Mouse (Mus musculus): Measurements from ENCODE around the gene Foxo3. TPM values are rescaled to one million over a fixed set of nuclear protein-coding genes. Genes with fewer than 3 reads are reported as not detected.

The Foxo3 gene
- total and polyA plus RNA-seq, 2 experiments: 17.0 to 35.4 TPM

DNA sequence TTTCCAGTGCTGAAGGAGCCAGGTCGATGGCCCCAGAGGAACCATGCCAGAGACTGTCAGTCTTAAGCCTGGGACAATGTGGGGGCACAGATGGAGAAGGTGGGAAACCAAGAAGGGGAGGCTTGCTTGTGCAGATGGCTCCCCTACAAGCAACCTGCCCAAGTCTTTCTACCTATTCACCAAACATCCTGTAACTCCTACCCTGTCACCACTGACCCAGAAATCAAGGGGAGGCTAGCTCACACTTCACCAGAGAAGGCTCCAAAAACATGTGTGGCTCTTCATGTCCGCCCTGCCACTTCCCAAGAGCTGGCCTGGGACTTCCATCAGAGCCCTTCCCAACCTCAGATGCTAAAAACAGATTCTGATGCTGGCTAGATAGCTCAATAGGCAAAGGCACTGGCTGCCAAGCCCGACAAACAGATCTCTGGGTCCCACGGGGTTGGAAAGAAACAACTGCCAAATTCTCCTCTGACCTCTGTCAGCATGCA lies 48.8 kb downstream of the Foxo3 start:
- no peak overlapping the region for H3K4me3 ChIP-seq (ENCODE audit: insufficient read depth, low read depth, low read length)
- H3K27ac ChIP-seq (replicated peaks; ENCODE audit: insufficient read depth, low read depth, low read length): peak overlapping the region; percentile 45
- 30% methylated on average over 4 of the region's 4 CpGs for WGBS
- DNase-seq (ENCODE audit: extremely low read depth, low read depth, low spot score): peak; percentile 68
- peaks cover 36% of the 10 kb centered on the region for H3K79me2 ChIP-seq (ENCODE audit: control insufficient read depth, insufficient read depth, low read length)
- no peaks in the 10 kb centered on the region for H3K27me3 ChIP-seq (ENCODE audit: control insufficient read depth, insufficient read depth, low read length)
- H3K4me1 ChIP-seq (ENCODE audit: control insufficient read depth, insufficient read depth, low read length): peaks cover 59% of the 10 kb centered on the region
- TF ChIP-seq CTCF (IDR thresholded peaks at IDR 0.05; ENCODE audit: low read depth, low read length) (no peak), POLR2A (IDR thresholded peaks at IDR 0.05; ENCODE audit: extremely low read depth, insufficient read depth, low read length) (no peak)
- no peak overlapping the region for H3K9ac ChIP-seq (ENCODE audit: low read depth, low read length)
- no peaks in the 10 kb centered on the region for H3K36me3 ChIP-seq (ENCODE audit: control insufficient read depth, insufficient read depth, low read length)

DNA sequence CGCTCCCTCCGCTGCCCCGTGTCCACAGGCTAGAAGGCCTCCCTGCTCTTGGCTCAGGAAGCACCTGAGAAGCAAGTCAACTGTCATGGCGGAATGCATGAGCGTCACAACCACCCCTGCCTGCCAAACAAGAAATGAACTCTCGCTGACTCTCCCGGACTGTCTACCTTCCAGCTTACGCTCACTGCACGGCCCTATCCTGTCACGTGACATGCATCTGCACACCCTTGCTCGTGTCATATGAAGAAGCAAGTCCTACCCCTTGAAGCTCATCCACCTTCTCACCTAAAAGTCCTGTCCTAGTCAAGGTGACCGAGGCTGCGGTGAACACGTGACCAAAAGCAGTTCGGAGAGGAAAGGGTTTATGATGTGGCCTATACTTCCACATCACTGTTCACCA lies 50.4 kb downstream of the Foxo3 start:
- no peaks in the 10 kb centered on the region for H3K36me3 ChIP-seq (ENCODE audit: control insufficient read depth, insufficient read depth, low read length)
- peaks cover 35% of the 10 kb centered on the region for H3K79me2 ChIP-seq (ENCODE audit: control insufficient read depth, insufficient read depth, low read length)
- no peaks in the 10 kb centered on the region for H3K27me3 ChIP-seq (ENCODE audit: control insufficient read depth, insufficient read depth, low read length)
- H3K4me1 ChIP-seq (ENCODE audit: control insufficient read depth, insufficient read depth, low read length): peaks cover 50% of the 10 kb centered on the region
- no peak overlapping the region for H3K4me3 ChIP-seq (ENCODE audit: insufficient read depth, low read depth, low read length)
- WGBS: 38% methylated on average over 15 of the region's 15 CpGs
- H3K9ac ChIP-seq (ENCODE audit: low read depth, low read length): peak overlapping the region; percentile 3
- H3K27ac ChIP-seq (replicated peaks; ENCODE audit: insufficient read depth, low read depth, low read length): peak overlapping the region; percentile 84
- peak; percentile 78 for DNase-seq (ENCODE audit: extremely low read depth, low read depth, low spot score)
- TF ChIP-seq POLR2A (IDR thresholded peaks at IDR 0.05; ENCODE audit: extremely low read depth, insufficient read depth, low read length) (no peak), CTCF (IDR thresholded peaks at IDR 0.05; ENCODE audit: low read depth, low read length) (no peak)

DNA sequence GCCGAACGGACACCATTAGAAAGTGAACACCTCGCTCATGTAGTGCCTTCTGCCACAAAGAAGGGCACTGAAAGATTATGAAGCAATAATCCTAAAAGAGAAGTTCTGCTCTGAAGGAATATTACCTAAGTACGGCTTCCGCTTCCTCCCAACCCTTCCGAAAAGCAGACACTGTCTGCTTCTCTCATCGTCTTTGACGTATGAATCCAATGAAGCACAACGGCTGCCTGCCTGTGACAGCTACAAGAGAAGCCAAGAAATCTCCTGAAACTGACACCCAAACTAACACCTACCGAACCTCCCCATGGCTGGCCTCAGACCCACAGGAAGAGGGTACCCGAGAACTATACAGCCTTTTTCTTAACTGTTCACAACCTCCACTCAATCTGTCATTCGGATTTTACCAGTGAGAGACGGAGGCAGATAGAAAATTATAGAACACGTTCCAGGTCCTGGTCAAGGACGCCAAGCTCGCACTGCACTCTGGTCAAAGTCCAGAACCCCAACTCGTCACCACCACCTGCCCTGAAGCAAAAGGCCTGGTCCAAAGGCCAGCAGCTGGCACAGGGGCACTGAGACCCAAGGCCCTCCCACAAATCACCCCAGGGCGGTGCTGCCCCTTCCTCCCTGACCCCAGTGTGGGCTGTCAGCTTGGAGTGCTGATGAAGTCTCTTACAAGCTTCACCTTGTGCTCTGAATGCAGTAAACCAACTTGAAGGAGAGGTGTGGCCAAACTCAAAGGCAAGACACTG lies 51.2 kb downstream of the Foxo3 start:
- Histone ChIP-seq H3K4me1 (ENCODE audit: control insufficient read depth, insufficient read depth, low read length) (peaks cover 45% of the 10 kb centered on the region), H3K79me2 (ENCODE audit: control insufficient read depth, insufficient read depth, low read length) (peaks cover 40% of the 10 kb centered on the region), H3K36me3 (ENCODE audit: control insufficient read depth, insufficient read depth, low read length) (no peaks in the 10 kb centered on the region), H3K27me3 (ENCODE audit: control insufficient read depth, insufficient read depth, low read length) (no peaks in the 10 kb centered on the region), H3K27ac (replicated peaks; ENCODE audit: insufficient read depth, low read depth, low read length) (peak overlapping the region; percentile 84), H3K9ac (ENCODE audit: low read depth, low read length) (peak overlapping the region; percentile 50), H3K4me3 (ENCODE audit: insufficient read depth, low read depth, low read length) (no peak overlapping the region; the same call in 1 of the 2 replicates)
- peak; percentile 95 for DNase-seq (ENCODE audit: extremely low read depth, low read depth, low spot score)
- no peak for TF ChIP-seq CTCF (IDR thresholded peaks at IDR 0.05; ENCODE audit: low read depth, low read length)
- WGBS: 39% methylated on average over 18 of the region's 18 CpGs

- no peaks in the 10 kb centered on the region for H3K36me3 ChIP-seq (ENCODE audit: control insufficient read depth, insufficient read depth, low read length)
- TF ChIP-seq POLR2A (IDR thresholded peaks at IDR 0.05; ENCODE audit: extremely low read depth, insufficient read depth, low read length) (no peak), CTCF (IDR thresholded peaks at IDR 0.05; ENCODE audit: low read depth, low read length) (no peak)
- H3K79me2 ChIP-seq (ENCODE audit: control insufficient read depth, insufficient read depth, low read length): peaks cover 40% of the 10 kb centered on the region; the same call in 1 of the 2 replicates
- DNase-seq (ENCODE audit: extremely low read depth, low read depth, low spot score): no peak
- 64% methylated on average over 11 of the region's 11 CpGs for WGBS
- no peak overlapping the region for H3K27ac ChIP-seq (replicated peaks; ENCODE audit: insufficient read depth, low read depth, low read length)
- H3K4me1 ChIP-seq (ENCODE audit: control insufficient read depth, insufficient read depth, low read length): peaks cover 24% of the 10 kb centered on the region
- no peak overlapping the region for H3K4me3 ChIP-seq (ENCODE audit: insufficient read depth, low read depth, low read length)
- no peaks in the 10 kb centered on the region for H3K27me3 ChIP-seq (ENCODE audit: control insufficient read depth, insufficient read depth, low read length)
- H3K9ac ChIP-seq (ENCODE audit: low read depth, low read length): no peak overlapping the region
These were observed 54.6 kb downstream of the Foxo3 start for GRCm38 (mm10) chr10:42221996-42222395.

GRCm38 (mm10) chr10:42221136-42221891 lies 55.2 kb downstream of the Foxo3 start:
- Histone ChIP-seq H3K9ac (ENCODE audit: low read depth, low read length) (no peak overlapping the region), H3K27ac (replicated peaks; ENCODE audit: insufficient read depth, low read depth, low read length) (no peak overlapping the region), H3K4me3 (ENCODE audit: insufficient read depth, low read depth, low read length) (no peak overlapping the region), H3K4me1 (ENCODE audit: control insufficient read depth, insufficient read depth, low read length) (peaks cover 18% of the 10 kb centered on the region), H3K27me3 (ENCODE audit: control insufficient read depth, insufficient read depth, low read length) (no peaks in the 10 kb centered on the region), H3K79me2 (ENCODE audit: control insufficient read depth, insufficient read depth, low read length) (peaks cover 39% of the 10 kb centered on the region; the same call in 1 of the 2 replicates), H3K36me3 (ENCODE audit: control insufficient read depth, insufficient read depth, low read length) (no peaks in the 10 kb centered on the region)
- TF ChIP-seq POLR2A (IDR thresholded peaks at IDR 0.05; ENCODE audit: extremely low read depth, insufficient read depth, low read length) (no peak), CTCF (IDR thresholded peaks at IDR 0.05; ENCODE audit: low read depth, low read length) (no peak)
- DNase-seq (ENCODE audit: extremely low read depth, low read depth, low spot score): no peak
- 71% methylated on average over 19 of the region's 19 CpGs for WGBS

All from liver, adult 2 months (tissue).